Mouse (Mus musculus) liver, embryonic 14.5 days (tissue): ENCODE data around the gene Gap43.
A peak's percentile ranks its signal among the peaks of the same experiment; 100 is the strongest.

Experiments used
- CTCF ChIP-seq: IDR thresholded peaks from 2 replicates; pipeline ENCODE4 v1.5.1; 2016; ENCODE audit warnings: antibody characterized with exemption, low read depth, control low read depth
- EP300 ChIP-seq: IDR thresholded peaks from 2 replicates; pipeline ENCODE4 v1.6.1; 2016; ENCODE audit warnings: antibody characterized with exemption, low read depth

GRCm38 (mm10) chr16:42276216-42277141 is 64.0 kb downstream of the Gap43 start:
- TF ChIP-seq CTCF (peak; percentile 78), EP300 (no peak)
